ENCODE assay signal across 22 mouse cellular contexts in the genomic region with DNA sequence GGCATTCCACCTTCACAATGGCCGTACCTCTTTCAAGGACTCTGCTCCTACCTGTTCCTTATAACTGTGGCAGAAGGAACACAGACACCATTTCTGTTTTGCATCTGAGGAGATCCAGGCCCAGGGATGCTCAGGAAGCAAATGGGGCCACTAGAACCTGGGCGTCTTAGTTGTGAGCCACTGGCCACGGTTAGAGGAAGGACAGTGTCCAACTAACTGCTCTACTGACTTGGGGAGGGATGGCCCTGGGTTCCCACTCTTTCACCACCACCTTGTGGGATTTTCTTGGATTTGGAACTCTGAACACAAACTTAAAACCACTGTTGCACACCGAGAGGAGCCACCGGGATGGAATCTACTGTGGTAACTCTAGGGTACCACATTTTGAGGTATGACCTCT. TPM values are rescaled to one million over a fixed set of nuclear protein-coding genes. Genes with fewer than 3 reads are reported as not detected.
A peak's percentile ranks its signal among the peaks of the same experiment; 100 is the strongest.
DNase-seq lines count a peak whose midpoint lies in the region; ATAC-seq lines count a peak whose summit lies in the region.
"Had no signal": no experiment of that assay in that cellular context is flagged by ENCODE, and none has a peak within 500 bp of the region (broad histone marks: within the 10 kb centered on the region; RNA-seq: fewer than 3 reads in every experiment).

No protein-coding gene starts in this region.

- no peaks in the 10 kb centered on the region for H3K9me3 ChIP-seq in heart, embryonic 12.5 days (replicated peaks)
- H3K9me3 ChIP-seq: G1E had no signal

- WGBS in heart, embryonic 12.5 days: 92% methylated on average over 5 of the region's 5 CpGs

- H3K36me3 ChIP-seq in heart, embryonic 12.5 days: peaks cover 65% of the 10 kb centered on the region

- H3K4me1 ChIP-seq in heart, embryonic 12.5 days (replicated peaks): peaks cover 10% of the 10 kb centered on the region

- no peak overlapping the region for H3K4me3 ChIP-seq in heart, embryonic 12.5 days

- no peak overlapping the region for H3K27ac ChIP-seq in heart, embryonic 12.5 days (ENCODE audit: poor library complexity, severe bottlenecking)

- H3K27me3 ChIP-seq in heart, embryonic 12.5 days (replicated peaks): no peaks in the 10 kb centered on the region
- H3K27me3 ChIP-seq: CH12.LX, Patski had no signal

- H3K9ac ChIP-seq in heart, embryonic 12.5 days: no peak overlapping the region

- H3K4me2 ChIP-seq in heart, embryonic 12.5 days: no peak overlapping the region

- peak; percentile 3 for DNase-seq in adrenal gland, postnatal 14 days
- DNase-seq in adrenal gland, postnatal 4 days (ENCODE audit: low spot score in 2 of 2): no peak
- peak; percentile 68 for DNase-seq in heart, adult 11 months
- DNase-seq in testis, postnatal 10 days (ENCODE audit: low spot score): peak; percentile 27
- no peak for DNase-seq in testis, postnatal 14 days (ENCODE audit: low spot score)
- DNase-seq: adrenal gland, adult 2 months; adrenal gland, adult 8-10 months; adrenal gland, postnatal 10 days; adrenal gland, postnatal 25 days; adrenal gland, postnatal 36 days; B cell, adult 2 months; cerebellum, adult 11 months; cerebellum, adult 11-12 months; cerebellum, adult 18-20 months; cerebellum, adult 2 months; cerebellum, adult 8-10 months had no signal

- no peak for ATAC-seq in heart, embryonic 12.5 days (ENCODE audit: insufficient number of reproducible peaks, low FRiP score)
- ATAC-seq: activated CD4-positive, CD25-positive, alpha-beta regulatory T cell, adult 4 months; CD4-positive, CD25-positive, alpha-beta regulatory T cell, adult 4 months; Patski had no signal

RNA-seq across cellular contexts. Expression of gene Appl2, which starts 36.7 kb away (rescaled TPM):
- 63.5 and 81.7 TPM in 2 replicates for total RNA-seq in adrenal gland, postnatal 14 days (2021)
- 100 to 1,000 TPM; 103 to 116 TPM for total RNA-seq in adrenal gland, postnatal 4 days (2021)
- 29.8 and 35.9 TPM in 2 replicates for polyA plus RNA-seq in heart, embryonic 12.5 days (2016; fragmentation: Nextera tagmentation; extraction: Ambion mirVana)

Comparison
In these comparisons a context has a peak if more than half of its experiments do, and no peak if none do; other contexts are left out.
1. DNase-seq: peak in adrenal gland, postnatal 14 days (single experiment), heart, adult 11 months (single experiment) and testis, postnatal 10 days (single experiment); none in adrenal gland, postnatal 4 days (0 of 2) and testis, postnatal 14 days (single experiment).